Mouse (Mus musculus): ENCODE measurements at regions not wholly inside any gene's neighbourhood (a gene's known extent, or its start where the extent isn't known, plus 50 kb on each side); places are given as distances from the start of the nearest gene placed in this dataset.

DNA sequence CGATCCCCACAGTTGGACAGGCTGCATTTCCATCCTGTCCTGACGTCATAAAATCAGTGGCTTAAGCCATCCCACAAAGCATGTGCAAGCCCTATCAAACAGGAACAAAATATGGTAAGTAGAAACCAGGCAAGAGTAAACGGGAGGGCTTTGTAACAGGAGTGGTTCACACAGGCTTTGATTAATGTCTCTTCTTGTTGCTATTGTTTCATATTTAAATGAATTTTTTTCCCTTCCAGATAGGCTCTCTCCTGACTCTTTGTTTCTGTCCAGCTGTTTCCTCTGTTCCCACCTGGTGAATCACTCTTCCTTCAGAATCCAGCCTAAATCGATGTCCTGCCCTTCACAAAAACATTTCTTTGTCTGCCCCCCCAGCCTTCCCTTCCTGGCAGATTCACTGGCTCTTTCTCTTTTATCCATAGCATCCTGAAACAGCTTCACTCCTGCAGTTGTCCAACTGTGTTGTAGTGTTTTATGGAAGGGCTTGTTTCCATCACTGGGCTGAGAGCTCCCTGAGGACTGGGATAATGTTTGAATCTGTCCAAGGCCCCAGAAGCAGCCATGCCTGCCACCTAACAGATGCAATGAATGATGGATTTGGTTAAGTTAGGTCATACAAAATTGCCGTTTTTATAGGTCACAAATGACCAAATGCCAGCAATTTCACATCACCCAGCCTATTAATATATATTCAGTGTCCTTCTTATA lies 98.1 kb upstream of the Mpp6 start:
- H3K27ac ChIP-seq: no peak overlapping the region
- H3K36me3 ChIP-seq (ENCODE audit: inconsistent target): no peaks in the 10 kb centered on the region
- 80% methylated on average over 5 of the region's 5 CpGs for WGBS (ENCODE audit: missing documents)
- H3K4me3 ChIP-seq (ENCODE audit: inconsistent target): no peak overlapping the region
- H3K79me2 ChIP-seq (ENCODE audit: inconsistent target): no peaks in the 10 kb centered on the region

DNA sequence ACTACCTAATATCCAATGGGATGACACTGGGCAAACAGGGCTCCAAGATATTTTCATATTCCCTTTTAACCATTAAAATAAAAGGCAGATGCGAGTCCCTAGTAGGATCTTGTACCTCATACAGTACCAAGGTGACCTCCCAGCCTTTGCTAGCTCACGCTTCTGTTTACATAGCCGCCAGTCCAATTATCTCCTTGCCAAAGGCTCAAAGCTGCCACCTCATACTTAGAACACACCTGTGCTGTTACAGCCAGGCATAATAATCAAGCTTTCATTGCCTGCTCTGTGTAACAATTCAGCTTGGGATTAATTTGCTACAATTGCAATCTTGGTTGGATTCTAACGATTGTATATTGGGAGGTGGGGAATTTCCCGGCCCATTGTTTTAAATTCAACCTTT lies 97.0 kb upstream of the Mpp6 start:
- 100% methylated on average over 4 of the region's 5 CpGs for WGBS (ENCODE audit: missing documents)
- no peak overlapping the region for H3K4me3 ChIP-seq (ENCODE audit: inconsistent target)
- no peaks in the 10 kb centered on the region for H3K36me3 ChIP-seq (ENCODE audit: inconsistent target)
- H3K27ac ChIP-seq: no peak overlapping the region
- no peaks in the 10 kb centered on the region for H3K79me2 ChIP-seq (ENCODE audit: inconsistent target)

DNA sequence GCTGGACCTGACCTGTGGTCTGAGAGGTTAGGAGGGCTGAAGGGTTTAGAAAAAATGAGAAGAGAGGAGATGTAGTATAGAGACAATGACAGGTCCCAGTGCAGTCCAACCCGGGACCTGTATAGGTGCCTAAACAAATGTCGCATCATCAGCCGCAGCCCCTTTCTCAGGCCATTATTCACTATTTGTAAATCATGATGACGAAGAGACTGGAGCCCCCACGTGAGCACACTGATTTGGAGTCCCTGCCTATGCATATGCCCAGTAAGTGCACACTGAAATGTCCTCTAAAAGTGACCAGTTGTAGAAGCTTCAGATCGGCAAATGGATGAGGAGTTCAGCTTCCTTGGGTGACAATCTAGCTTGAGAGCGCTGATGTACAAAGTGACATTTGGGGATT lies 96.2 kb upstream of the Mpp6 start:
- H3K4me3 ChIP-seq (ENCODE audit: inconsistent target): no peak overlapping the region
- no peak overlapping the region for H3K27ac ChIP-seq
- 95% methylated on average over 7 of the region's 7 CpGs for WGBS (ENCODE audit: missing documents)

DNA sequence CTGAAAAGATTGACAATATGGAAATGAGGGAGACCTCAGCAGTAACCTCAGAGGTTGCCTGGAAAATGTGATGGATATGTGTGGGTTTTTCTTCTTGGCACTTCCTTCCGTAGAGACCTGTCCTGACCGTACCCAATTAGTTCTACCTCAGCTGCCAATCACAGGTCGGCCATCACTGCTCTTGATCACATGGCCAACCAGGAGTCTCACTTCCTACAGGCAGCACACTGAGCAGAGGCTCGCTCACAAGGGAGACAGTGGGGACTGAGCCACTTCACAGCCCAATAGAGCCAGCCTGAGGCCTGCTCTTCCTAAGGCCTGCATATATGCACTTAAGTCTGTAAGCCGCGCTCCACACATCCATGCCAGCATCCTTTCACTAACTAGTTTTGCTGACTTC lies 82.1 kb upstream of the Mpp6 start:
- H3K4me3 ChIP-seq (ENCODE audit: inconsistent target): no peak overlapping the region
- no peak overlapping the region for H3K27ac ChIP-seq
- WGBS (ENCODE audit: missing documents): 75% methylated on average over 6 of the region's 6 CpGs

More for the DNA sequence above, 96.2 kb upstream of the Mpp6 start:
- Histone ChIP-seq H3K36me3 (ENCODE audit: inconsistent target) (no peaks in the 10 kb centered on the region), H3K79me2 (ENCODE audit: inconsistent target) (no peaks in the 10 kb centered on the region)

DNA sequence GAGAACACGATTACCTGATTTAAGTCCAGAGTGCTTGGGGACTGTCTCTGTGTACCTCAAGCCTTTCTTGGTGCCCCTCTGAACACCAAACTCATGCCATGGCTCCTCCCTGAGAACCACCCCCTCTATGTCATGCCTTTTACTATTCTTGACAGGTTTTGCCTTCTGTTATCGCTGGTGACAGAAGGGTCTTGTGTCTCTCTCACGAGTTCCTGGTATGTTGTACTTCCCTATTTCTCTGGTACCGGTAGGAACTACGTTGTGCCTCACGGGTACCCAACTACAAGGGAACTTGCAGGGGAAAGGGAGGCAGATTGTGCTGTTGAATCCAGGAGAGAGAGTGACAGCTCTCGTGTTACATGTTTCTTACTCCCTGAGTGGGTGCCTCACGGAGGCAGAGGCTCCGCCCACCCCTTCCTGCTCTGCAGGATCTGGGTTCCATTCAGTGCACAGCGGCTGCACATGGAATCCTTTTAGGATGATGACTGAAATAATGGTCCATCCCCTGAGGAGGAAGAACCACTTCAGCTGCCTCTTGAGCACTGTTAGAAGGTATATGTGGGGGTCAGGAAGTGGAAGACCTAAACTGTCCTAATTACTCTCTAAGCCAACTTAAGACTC lies 80.0 kb upstream of the Mpp6 start:
- H3K4me3 ChIP-seq (ENCODE audit: inconsistent target): no peak overlapping the region

More for the DNA sequence above, 82.1 kb upstream of the Mpp6 start:
- Histone ChIP-seq H3K79me2 (ENCODE audit: inconsistent target) (no peaks in the 10 kb centered on the region), H3K36me3 (ENCODE audit: inconsistent target) (no peaks in the 10 kb centered on the region)

DNA sequence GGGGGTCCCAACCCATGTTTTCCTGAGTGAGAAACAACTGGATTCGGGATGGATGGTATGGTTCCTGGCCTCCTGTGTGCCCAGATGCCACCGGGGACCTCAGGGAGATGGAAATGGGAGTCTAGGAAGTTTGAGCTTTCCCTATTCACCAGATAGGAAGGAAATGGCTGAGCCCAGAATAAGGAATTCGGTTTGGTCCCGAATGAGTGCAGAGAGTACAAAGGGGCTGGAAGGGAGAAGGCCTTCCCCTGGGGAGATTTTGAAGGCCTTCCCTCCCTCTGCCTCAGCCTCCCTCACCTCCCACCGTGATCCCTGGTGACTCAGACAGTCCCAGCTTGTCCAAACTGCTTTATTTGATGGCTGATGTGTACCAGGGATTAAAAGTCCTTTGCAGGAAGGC lies 78.7 kb upstream of the Mpp6 start:
- Histone ChIP-seq H3K4me3 (ENCODE audit: inconsistent target) (no peak overlapping the region), H3K79me2 (ENCODE audit: inconsistent target) (no peaks in the 10 kb centered on the region), H3K27ac (no peak overlapping the region), H3K36me3 (ENCODE audit: inconsistent target) (no peaks in the 10 kb centered on the region)
- WGBS (ENCODE audit: missing documents): 95% methylated on average over 4 of the region's 5 CpGs

More for the DNA sequence above, 80.0 kb upstream of the Mpp6 start:
- WGBS (ENCODE audit: missing documents): 17% methylated on average over 10 of the region's 10 CpGs
- Histone ChIP-seq H3K27ac (no peak overlapping the region), H3K79me2 (ENCODE audit: inconsistent target) (no peaks in the 10 kb centered on the region), H3K36me3 (ENCODE audit: inconsistent target) (no peaks in the 10 kb centered on the region)

DNA sequence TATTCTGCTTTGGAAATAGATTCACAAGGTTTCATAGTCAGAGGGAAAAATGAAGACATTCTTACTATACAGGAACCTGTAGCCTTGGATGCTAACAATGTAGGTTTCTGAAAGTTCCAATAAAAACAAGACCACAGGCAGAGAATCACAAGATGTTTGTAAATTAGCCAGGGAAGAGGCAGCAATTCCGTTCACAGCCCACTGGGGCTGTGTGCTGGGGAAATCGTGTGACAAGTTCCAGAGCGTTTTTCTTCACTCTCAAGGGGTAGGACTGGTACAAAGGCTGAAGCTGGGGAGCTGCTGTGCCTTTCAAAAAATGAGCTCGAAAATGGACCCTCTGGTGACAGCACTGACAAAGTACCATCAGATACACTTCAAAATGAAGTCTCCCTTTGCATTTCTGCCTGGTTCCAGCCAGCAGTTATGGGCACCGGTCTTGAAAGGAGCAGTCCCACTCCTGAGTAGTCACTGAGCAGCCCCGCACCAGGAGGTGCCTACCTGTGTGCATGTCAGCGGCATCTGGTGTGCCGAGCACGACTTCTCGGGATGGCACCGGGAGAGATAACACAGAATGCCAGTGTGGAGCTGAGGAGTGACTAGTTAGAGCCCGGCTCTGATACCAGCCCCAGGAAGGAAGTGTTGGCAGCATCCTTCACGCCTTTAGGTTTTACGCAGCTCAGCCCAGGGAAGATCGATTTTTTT lies 77.0 kb upstream of the Mpp6 start:
- no peak overlapping the region for H3K27ac ChIP-seq
- no peak overlapping the region for H3K4me3 ChIP-seq (ENCODE audit: inconsistent target)
- H3K36me3 ChIP-seq (ENCODE audit: inconsistent target): no peaks in the 10 kb centered on the region
- 76% methylated on average over 14 of the region's 15 CpGs for WGBS (ENCODE audit: missing documents)
- no peaks in the 10 kb centered on the region for H3K79me2 ChIP-seq (ENCODE audit: inconsistent target)

DNA sequence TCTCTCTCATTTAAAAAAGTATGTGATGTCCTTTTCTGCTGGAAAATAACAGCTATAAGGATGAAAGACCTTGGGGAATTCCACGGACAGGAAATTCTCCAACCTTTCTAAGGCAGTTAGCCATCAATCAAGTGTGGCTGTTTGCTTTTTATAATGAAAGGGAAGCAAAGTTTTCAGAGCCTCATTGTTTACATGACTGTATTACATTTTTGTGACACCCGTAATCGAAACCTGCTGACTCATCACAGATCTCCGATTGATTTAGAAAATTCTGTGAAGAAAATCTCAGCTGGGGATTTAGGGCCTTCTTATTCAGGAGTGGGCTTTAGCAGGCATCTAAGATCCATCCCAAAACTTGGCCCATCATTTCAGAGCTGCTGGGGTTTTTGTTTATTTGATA lies 72.4 kb upstream of the Mpp6 start:
- 2% methylated on average over 4 of the region's 4 CpGs for WGBS (ENCODE audit: missing documents)
- Histone ChIP-seq H3K27ac (peak overlapping the region; percentile 12; the same call in 1 of the 2 replicates), H3K79me2 (ENCODE audit: inconsistent target) (no peaks in the 10 kb centered on the region), H3K4me3 (ENCODE audit: inconsistent target) (peak overlapping the region; percentile 22), H3K36me3 (ENCODE audit: inconsistent target) (no peaks in the 10 kb centered on the region)

DNA sequence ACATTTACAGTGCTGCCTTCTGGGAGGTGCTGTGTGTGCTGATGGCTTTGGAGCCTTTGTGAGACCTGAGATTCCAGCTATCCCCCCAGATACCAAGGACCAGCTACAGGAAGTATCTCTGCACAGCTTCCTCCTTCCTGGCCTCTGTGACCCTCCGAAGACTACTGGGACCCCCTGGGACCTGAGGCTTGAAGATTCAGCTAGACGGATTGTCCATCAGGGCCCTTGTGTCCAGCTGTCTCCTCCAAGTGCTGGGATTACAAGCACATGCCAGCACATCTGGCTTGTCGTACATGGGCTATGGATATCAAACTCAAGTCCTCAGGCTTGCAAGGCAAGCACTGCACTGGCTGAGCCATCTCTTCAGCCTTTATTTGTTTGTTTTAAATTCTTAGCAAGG lies 71.7 kb upstream of the Mpp6 start:
- no peaks in the 10 kb centered on the region for H3K36me3 ChIP-seq (ENCODE audit: inconsistent target)
- no peak overlapping the region for H3K27ac ChIP-seq
- 79% methylated on average over 3 of the region's 3 CpGs for WGBS (ENCODE audit: missing documents)
- no peak overlapping the region for H3K4me3 ChIP-seq (ENCODE audit: inconsistent target)
- no peaks in the 10 kb centered on the region for H3K79me2 ChIP-seq (ENCODE audit: inconsistent target)

DNA sequence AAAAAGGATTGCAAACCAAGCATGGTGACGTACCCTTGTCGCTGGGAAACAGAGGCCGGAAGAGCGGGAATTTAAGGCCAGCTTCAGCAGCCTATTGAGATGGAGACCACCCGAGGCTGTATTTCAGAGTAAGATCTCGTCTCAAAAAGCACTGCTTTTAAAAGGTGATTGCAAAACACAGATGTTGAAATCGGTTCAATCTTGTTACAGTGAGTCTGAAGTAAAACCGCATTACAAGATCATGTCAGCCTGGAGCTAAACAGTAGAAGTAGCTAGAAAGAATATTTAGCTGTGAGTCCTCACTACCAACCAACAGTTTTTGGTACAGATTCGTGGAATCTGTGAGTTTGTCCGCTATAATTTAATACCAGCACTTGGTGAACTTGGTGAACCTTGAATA lies 69.0 kb upstream of the Mpp6 start:
- no peaks in the 10 kb centered on the region for H3K79me2 ChIP-seq (ENCODE audit: inconsistent target)
- H3K36me3 ChIP-seq (ENCODE audit: inconsistent target): no peaks in the 10 kb centered on the region
- H3K27ac ChIP-seq: no peak overlapping the region
- H3K4me3 ChIP-seq (ENCODE audit: inconsistent target): no peak overlapping the region
- whole genome bisulfite sequencing (ENCODE audit: missing documents): 63% methylated on average over 10 of the region's 10 CpGs

DNA sequence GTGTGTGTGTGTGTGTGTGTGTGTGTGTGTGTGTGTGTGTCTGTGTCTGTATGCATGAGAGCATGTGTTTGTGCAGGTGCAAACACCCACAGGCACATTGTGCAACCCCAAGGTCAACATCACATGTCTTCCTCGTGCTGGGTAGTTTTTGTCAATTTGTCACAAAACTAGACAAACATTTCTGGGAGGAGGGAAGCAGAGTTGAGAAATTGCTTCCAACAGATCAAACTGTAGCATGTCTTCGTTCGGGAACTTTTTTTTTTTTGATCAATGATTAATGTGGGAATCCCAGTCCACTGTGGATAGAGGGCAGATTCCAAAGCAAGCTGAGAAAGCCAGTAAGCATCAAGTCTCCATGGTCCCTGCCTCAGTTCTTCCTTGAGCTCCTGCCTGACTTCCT lies 67.9 kb upstream of the Mpp6 start:
- Histone ChIP-seq H3K4me3 (ENCODE audit: inconsistent target) (no peak overlapping the region), H3K36me3 (ENCODE audit: inconsistent target) (no peaks in the 10 kb centered on the region), H3K79me2 (ENCODE audit: inconsistent target) (no peaks in the 10 kb centered on the region), H3K27ac (no peak overlapping the region)
- 56% methylated on average over 3 of the region's 3 CpGs for WGBS (ENCODE audit: missing documents)

DNA sequence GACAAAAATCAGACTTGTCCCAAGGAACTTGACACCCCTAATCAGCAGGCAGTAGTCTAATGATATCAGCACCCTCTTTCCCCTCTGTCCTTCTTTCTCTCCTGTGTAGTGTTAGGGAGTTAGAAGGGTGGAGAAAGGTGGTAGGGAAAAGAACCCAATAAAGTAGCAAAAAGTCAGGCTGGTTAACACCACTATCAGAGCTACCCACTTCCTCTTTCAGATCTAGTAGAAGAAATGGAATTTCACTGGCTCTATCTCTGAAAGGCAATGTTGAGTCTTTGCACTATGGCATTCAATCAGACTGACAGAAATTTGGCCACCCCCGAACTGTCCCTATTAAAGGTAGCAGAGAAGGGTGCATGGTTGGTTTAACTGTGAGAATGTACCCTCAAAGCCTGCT lies 65.9 kb upstream of the Mpp6 start:
- no peak overlapping the region for H3K27ac ChIP-seq
- 27% methylated on average over 1 of the region's 1 CpGs for WGBS (ENCODE audit: missing documents)
- no peak overlapping the region for H3K4me3 ChIP-seq (ENCODE audit: inconsistent target)
- no peaks in the 10 kb centered on the region for H3K79me2 ChIP-seq (ENCODE audit: inconsistent target)
- H3K36me3 ChIP-seq (ENCODE audit: inconsistent target): no peaks in the 10 kb centered on the region

DNA sequence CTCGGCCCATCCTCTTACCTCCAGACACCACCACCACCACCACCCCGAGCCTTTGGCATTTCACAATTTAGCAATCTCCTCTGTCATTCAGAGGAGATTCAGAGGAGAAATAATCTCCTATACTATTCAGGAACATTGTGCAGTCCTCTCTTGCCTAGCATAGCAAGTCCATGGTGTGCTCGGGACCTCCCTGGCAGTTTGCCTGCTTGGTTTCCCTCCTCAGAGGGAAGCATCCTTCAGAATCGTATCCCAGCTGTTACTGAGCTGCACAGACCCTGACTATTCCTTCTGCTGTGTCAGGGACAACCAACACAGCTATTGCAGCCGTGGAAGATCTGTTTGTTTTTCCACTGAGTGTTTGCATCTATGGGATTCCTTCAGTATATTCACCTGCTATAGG lies 63.3 kb upstream of the Mpp6 start:
- Histone ChIP-seq H3K79me2 (ENCODE audit: inconsistent target) (no peaks in the 10 kb centered on the region), H3K4me3 (ENCODE audit: inconsistent target) (no peak overlapping the region), H3K27ac (no peak overlapping the region), H3K36me3 (ENCODE audit: inconsistent target) (no peaks in the 10 kb centered on the region)
- WGBS (ENCODE audit: missing documents): 73% methylated on average over 5 of the region's 5 CpGs

DNA sequence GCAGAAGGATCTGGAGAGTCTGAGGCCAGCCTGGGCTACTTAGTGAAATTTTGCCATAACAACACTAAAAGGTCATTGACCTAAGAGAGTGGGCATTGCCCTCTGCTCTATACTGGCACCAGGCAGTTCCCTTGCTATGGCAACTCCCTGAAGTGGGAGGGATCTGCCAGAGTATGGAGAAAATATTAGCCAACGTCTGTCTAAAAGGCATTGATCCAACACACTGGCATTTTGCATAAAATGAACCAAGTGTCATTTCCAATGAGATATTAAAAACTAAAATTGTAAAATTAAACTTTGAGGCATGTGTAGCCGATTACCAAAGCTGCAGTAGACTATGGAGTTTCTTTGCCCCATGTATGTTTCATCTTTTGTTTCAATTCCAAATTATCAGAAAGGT lies 57.6 kb upstream of the Mpp6 start:
- H3K36me3 ChIP-seq (ENCODE audit: inconsistent target): no peaks in the 10 kb centered on the region
- 87% methylated on average over 2 of the region's 2 CpGs for WGBS (ENCODE audit: missing documents)
- no peaks in the 10 kb centered on the region for H3K79me2 ChIP-seq (ENCODE audit: inconsistent target)
- no peak overlapping the region for H3K4me3 ChIP-seq (ENCODE audit: inconsistent target)
- H3K27ac ChIP-seq: no peak overlapping the region

DNA sequence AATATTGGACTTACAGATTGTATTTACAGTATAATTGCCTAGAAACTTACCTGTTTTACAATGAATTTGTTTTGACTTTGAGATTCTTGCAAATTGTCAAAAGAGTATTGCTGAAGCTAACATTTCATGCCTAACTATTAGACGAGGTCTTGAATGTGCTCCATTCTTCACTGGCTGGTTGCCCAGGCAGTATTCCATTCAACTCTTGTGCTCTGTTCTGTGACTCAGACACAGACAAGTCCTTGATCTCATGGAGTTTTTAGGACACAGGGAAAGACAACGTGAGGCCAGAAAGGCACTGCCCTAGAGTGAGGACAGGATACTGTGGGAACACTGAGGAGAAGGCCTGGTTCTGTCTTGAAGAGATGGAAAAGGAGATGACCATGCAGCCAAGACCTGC lies 57.0 kb upstream of the Mpp6 start:
- Histone ChIP-seq H3K4me3 (ENCODE audit: inconsistent target) (no peak overlapping the region), H3K27ac (no peak overlapping the region), H3K79me2 (ENCODE audit: inconsistent target) (no peaks in the 10 kb centered on the region), H3K36me3 (ENCODE audit: inconsistent target) (no peaks in the 10 kb centered on the region)
- 85% methylated on average over 2 of the region's 2 CpGs for WGBS (ENCODE audit: missing documents)

Measured in macrophage (primary cell).